Mouse (Mus musculus) kidney, embryonic 14.5 days (tissue): ENCODE results near the gene C1ra. TPM values are rescaled to one million over a fixed set of nuclear protein-coding genes. Genes with fewer than 3 reads are reported as not detected.
A peak's percentile ranks its signal among the peaks of the same experiment; 100 is the strongest.
"Not testable (repeated sequence)": the region's sequence is repeated elsewhere in the genome, so short reads cannot be mapped to it uniquely, and the experiment has no call there.

ENCODE experiments used
- ATAC-seq: fragments of 200-750 bp; cut with Nextera tagmentation; 2 replicates; pipeline ENCODE4 v1.8.0; 2017; ENCODE audit warnings: moderate number of reproducible peaks, mild to moderate bottlenecking, moderate TSS enrichment, moderate library complexity; ENCODE audit not compliant: low FRiP score, low TSS enrichment
- H3K27ac ChIP-seq: fragments of 300-500 bp; sonication (generic); 2 replicates; pipeline ENCODE4 v1.5.1; 2014; ENCODE audit warnings: low read depth, mild to moderate bottlenecking, low read length, moderate library complexity, mixed read lengths
- H3K27me3 ChIP-seq: fragments of 300-500 bp; sonication (generic); 2 replicates; pipeline ENCODE4 v1.6.1; 2014; ENCODE audit warnings: mild to moderate bottlenecking, low read length; ENCODE audit not compliant: control insufficient read depth, insufficient read depth
- H3K36me3 ChIP-seq: fragments of 300-500 bp; sonication (generic); 2 replicates; pipeline ENCODE4 v1.6.1; 2014; ENCODE audit warnings: low read length, mixed read lengths; ENCODE audit not compliant: control insufficient read depth, insufficient read depth
- H3K4me1 ChIP-seq: fragments of 300-500 bp; sonication (generic); 2 replicates; pipeline ENCODE4 v1.6.1; 2014; ENCODE audit warnings: low read length, mixed read lengths; ENCODE audit not compliant: control insufficient read depth, insufficient read depth
- H3K4me2 ChIP-seq: fragments of 300-500 bp; sonication (generic); replicated peaks from 2 replicates; pipeline ENCODE4 v1.6.1; 2014; ENCODE audit warnings: low read depth, mild to moderate bottlenecking, low read length
- H3K4me3 ChIP-seq: fragments of 300-500 bp; sonication (generic); 2 replicates; pipeline ENCODE4 v1.5.1; 2014; ENCODE audit warnings: mild to moderate bottlenecking, low read length
- H3K9ac ChIP-seq: fragments of 300-500 bp; sonication (generic); 2 replicates; pipeline ENCODE4 v1.6.1; 2014; ENCODE audit warnings: low read depth, mild to moderate bottlenecking, low read length, moderate library complexity
- H3K9me3 ChIP-seq: fragments of 300-500 bp; sonication (generic); 2 replicates; pipeline ENCODE4 v1.6.1; 2016; ENCODE audit warnings: low read length; ENCODE audit not compliant: control insufficient read depth
- WGBS: fragments of 180-500 bp; shearing (Covaris S2); extraction: QIAGEN DNeasy Blood & Tissue Kit; methylation state at CpG from one replicate; pipeline ENCODE4 v1.1.7; 2014; 5-methylcytosine and 5-hydroxymethylcytosine counted together
- polyA plus RNA-seq: library from polyadenylated mRNA; unstranded; fragments of >200 nt; fragmentation: Nextera tagmentation; extraction: Ambion mirVana; gene quantifications from 2 replicates; pipeline ENCODE4 v1.2.1, GENCODE M21; 2014

Gene C1ra
- polyA plus RNA-seq, result 3.9 and 4.3 TPM in 2 replicates

DNA sequence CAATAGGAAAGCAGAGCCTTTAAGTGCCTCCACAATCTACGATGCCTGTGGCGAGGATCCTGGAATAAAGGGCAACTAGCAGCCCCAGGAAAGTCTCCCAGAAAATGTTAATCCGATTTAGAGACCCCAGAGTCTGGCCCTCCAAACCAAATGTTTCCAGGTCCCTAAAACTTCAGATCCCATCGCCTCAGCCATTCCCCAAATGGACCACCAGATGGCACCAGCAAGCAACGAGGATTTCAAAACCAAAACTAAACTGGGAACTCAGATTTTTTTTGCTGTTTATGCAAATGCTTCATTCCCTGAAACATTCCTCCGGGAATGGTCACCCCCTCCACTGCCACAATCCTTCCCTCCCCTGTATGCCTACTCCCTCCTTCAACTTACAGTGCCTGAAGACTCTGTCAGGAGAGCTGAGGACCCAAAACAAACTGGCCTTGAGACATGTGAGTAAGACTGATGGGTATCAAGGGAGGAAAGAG is at the start of gene C1ra:
Gene C1ra, plus strand, starts transcription at position 51 of the 482 bp plus-strand sequence.
- H3K9me3 ChIP-seq, result no peaks in the 10 kb centered on the region
- no peak within 1 kb of the TSS for H3K27ac ChIP-seq
- WGBS, result 7% methylated on average over 6 of the region's 6 CpGs
- H3K9ac ChIP-seq, result no peak within 1 kb of the TSS
- no peaks in the 10 kb centered on the region for H3K4me1 ChIP-seq
- H3K36me3 ChIP-seq, result no peaks in the 10 kb centered on the region
- ATAC-seq, result peak; percentile 37; the same call in 1 of the 2 replicates
- H3K27me3 ChIP-seq, result no peaks in the 10 kb centered on the region
- H3K4me2 ChIP-seq, result peak within 1 kb of the TSS; percentile 40
- H3K4me3 ChIP-seq, result peak within 1 kb of the TSS; percentile 9; the same call in 1 of the 2 replicates

DNA sequence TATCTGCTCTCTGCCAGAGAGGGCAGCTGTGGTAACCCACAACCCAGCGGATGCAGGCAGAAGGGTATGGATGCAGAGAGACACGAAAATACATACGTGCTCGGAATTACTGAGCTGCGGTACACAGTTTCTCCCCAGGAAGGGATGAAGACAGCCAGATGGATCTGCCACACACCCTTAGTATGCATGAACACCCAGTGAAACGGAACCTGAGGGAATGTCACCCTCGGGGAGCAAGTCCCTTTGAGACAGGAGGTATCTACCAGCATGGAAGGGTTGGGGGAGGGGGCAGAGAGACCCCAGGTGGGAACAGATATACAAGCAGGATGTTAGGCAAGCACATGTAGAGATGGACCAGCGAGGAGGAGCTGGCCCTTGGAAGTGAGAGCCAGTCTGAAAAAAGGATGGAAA is 48.3 kb upstream of the C1ra start:
- peak; percentile 5; the same call in 1 of the 2 replicates for ATAC-seq
- 0 out of 2 replicates have a peak, but pooled peaks cover 2% of the 10 kb centered on the region for H3K4me1 ChIP-seq
- H3K27me3 ChIP-seq, result no peaks in the 10 kb centered on the region; the same call in 1 of the 2 replicates
- 19% methylated on average over 8 of the region's 8 CpGs for WGBS
- H3K4me3 ChIP-seq, result peak overlapping the region; percentile 45; the same call in 1 of the 2 replicates
- no peak overlapping the region for H3K27ac ChIP-seq
- no peaks in the 10 kb centered on the region for H3K9me3 ChIP-seq
- peak overlapping the region; percentile 80; the same call in 1 of the 2 replicates for H3K4me2 ChIP-seq
- H3K36me3 ChIP-seq, result no peaks in the 10 kb centered on the region
- H3K9ac ChIP-seq, result 0 out of 2 replicates have a peak overlapping the region, but pooled peaks have one; percentile 55

- Histone ChIP-seq H3K4me2 (peak within 1 kb of the TSS; percentile 80), H3K4me3 (peak within 1 kb of the TSS; percentile 45), H3K27me3 (no peaks in the 10 kb centered on the region; the same call in 1 of the 2 replicates), H3K36me3 (no peaks in the 10 kb centered on the region), H3K9ac (peak within 1 kb of the TSS; percentile 55), H3K9me3 (no peaks in the 10 kb centered on the region), H3K4me1 (0 out of 2 replicates have a peak, but pooled peaks cover 2% of the 10 kb centered on the region), H3K27ac (no peak within 1 kb of the TSS)
- WGBS, result 4% methylated on average over 27 of the region's 27 CpGs
- peak; percentile 95 for ATAC-seq
These were observed 47.6 kb upstream of the C1ra start, which contains the start of gene Clstn3 for GRCm38 (mm10) chr6:124464305-124465271. TSS of gene Clstn3 (minus strand) at chr6:124464794.

DNA sequence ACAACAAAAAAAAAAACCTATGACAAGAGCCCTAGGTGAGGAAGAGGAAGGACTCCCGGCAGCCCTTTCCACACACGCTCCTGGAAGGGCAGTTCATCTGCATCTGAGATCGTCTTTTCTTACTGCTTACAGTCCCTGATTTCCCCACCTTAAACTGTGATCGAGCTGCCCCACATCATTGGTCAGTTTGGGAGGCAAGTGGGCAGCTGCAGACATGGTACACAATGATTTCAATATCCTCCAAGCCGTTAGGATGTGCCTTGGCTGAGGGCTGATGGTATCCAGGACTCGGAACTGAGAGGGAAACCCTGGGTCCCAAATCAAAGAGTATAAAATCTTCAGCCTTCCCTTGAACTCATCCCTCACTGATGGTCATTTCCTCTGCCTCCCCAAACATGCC is 46.9 kb upstream of the C1ra start:
- no peak overlapping the region for H3K27ac ChIP-seq
- peak overlapping the region; percentile 80 for H3K4me2 ChIP-seq
- no peaks in the 10 kb centered on the region for H3K9me3 ChIP-seq
- H3K4me1 ChIP-seq, result 0 out of 2 replicates have a peak, but pooled peaks cover 2% of the 10 kb centered on the region
- no peaks in the 10 kb centered on the region for H3K36me3 ChIP-seq
- 38% methylated on average over 6 of the region's 6 CpGs for WGBS
- ATAC-seq, result no peak
- H3K9ac ChIP-seq, result peak overlapping the region; percentile 55; the same call in 1 of the 2 replicates
- no peaks in the 10 kb centered on the region; the same call in 1 of the 2 replicates for H3K27me3 ChIP-seq
- peak overlapping the region; percentile 45; the same call in 1 of the 2 replicates for H3K4me3 ChIP-seq

DNA sequence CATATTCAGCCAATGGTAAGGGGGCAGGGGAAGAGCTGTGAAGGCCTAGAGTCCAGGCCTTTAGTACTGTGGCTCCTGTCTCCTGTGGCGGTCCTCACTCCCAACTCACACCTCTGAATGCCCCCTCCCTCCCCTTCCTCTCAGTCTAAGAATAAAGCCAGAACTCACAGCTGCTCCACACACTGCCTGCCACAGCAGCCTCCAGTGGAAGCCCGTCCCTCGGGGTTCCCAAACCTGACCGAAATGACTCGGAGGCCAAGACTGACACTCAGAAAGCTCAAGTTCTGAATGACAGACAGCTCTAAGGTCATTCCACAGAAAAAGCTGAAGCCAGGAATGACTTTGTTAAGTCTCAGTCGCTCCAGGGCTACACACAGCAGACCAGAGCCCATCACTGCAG is 46.5 kb upstream of the C1ra start:
- Histone ChIP-seq H3K4me3 (no peak overlapping the region), H3K27ac (no peak overlapping the region), H3K9ac (no peak overlapping the region), H3K4me1 (0 out of 2 replicates have a peak, but pooled peaks cover 2% of the 10 kb centered on the region), H3K36me3 (no peaks in the 10 kb centered on the region), H3K27me3 (no peaks in the 10 kb centered on the region; the same call in 1 of the 2 replicates), H3K9me3 (no peaks in the 10 kb centered on the region), H3K4me2 (no peak overlapping the region)
- 69% methylated on average over 6 of the region's 6 CpGs for WGBS
- ATAC-seq, result no peak

- Histone ChIP-seq H3K36me3 (no peaks in the 10 kb centered on the region), H3K4me3 (no peak overlapping the region), H3K4me1 (no peaks in the 10 kb centered on the region), H3K27me3 (no peaks in the 10 kb centered on the region), H3K27ac (no peak overlapping the region), H3K4me2 (no peak overlapping the region), H3K9me3 (no peaks in the 10 kb centered on the region), H3K9ac (no peak overlapping the region)
- no peak for ATAC-seq
- 95% methylated on average over 3 of the region's 3 CpGs for WGBS
These were observed 41.1 kb upstream of the C1ra start for GRCm38 (mm10) chr6:124471121-124471520.

GRCm38 (mm10) chr6:124471783-124472638 is 40.2 kb upstream of the C1ra start:
- ATAC-seq, H3K9me3 ChIP-seq, H3K4me3 ChIP-seq, H3K36me3 ChIP-seq, H3K4me2 ChIP-seq, H3K27me3 ChIP-seq, H3K27ac ChIP-seq, H3K9ac ChIP-seq, H3K4me1 ChIP-seq: not testable (repeated sequence)
- 77% methylated on average over 6 of the region's 6 CpGs for WGBS

GRCm38 (mm10) chr6:124472801-124473200 is 39.4 kb upstream of the C1ra start:
- no peaks in the 10 kb centered on the region for H3K36me3 ChIP-seq
- no peak overlapping the region for H3K9ac ChIP-seq
- no peak overlapping the region for H3K4me3 ChIP-seq
- no peaks in the 10 kb centered on the region for H3K9me3 ChIP-seq
- ATAC-seq, result no peak
- H3K4me1 ChIP-seq, result peaks cover 3% of the 10 kb centered on the region; the same call in 1 of the 2 replicates
- WGBS, result 37% methylated on average over 6 of the region's 6 CpGs
- H3K4me2 ChIP-seq, result no peak overlapping the region
- H3K27ac ChIP-seq, result no peak overlapping the region
- no peaks in the 10 kb centered on the region for H3K27me3 ChIP-seq
